ENCODE assay signal across 14 mouse cellular contexts in genomic region chr5:133814436-133814835, GRCm38 (mm10).
A peak's percentile ranks its signal among the peaks of the same experiment; 100 is the strongest.
DNase-seq lines count a peak whose midpoint lies in the region; ATAC-seq and TF ChIP-seq lines count a peak whose summit lies in the region.
"Had no signal": no experiment of that assay in that cellular context is flagged by ENCODE, and none has a peak within 500 bp of the region (broad histone marks: within the 10 kb centered on the region; RNA-seq: fewer than 3 reads in every experiment).

No protein-coding gene starts in this region.

- H3K27me3 ChIP-seq in forebrain, postnatal 0 days (ENCODE audit: insufficient read depth, low read length) = no peaks in the 10 kb centered on the region
- H3K27me3 ChIP-seq in midbrain, postnatal 0 days (ENCODE audit: insufficient read depth, low read length) = no peaks in the 10 kb centered on the region
- H3K27me3 ChIP-seq: heart, embryonic 13.5 days; neural tube, embryonic 12.5 days had no signal

- TF ChIP-seq CTCF in layer of hippocampus, adult 2 months (conservative IDR thresholded peaks at IDR 0.05) = no peak
- no peak for TF ChIP-seq CTCF in forebrain, postnatal 0 days (IDR thresholded peaks at IDR 0.05; ENCODE audit: low read depth)
- TF ChIP-seq CTCF in midbrain, postnatal 0 days (IDR thresholded peaks at IDR 0.05) = no peak

- no peak overlapping the region for H3K9ac ChIP-seq in forebrain, postnatal 0 days
- H3K9ac ChIP-seq in midbrain, postnatal 0 days (replicated peaks; ENCODE audit: low read length, poor library complexity, severe bottlenecking) = no peak overlapping the region
- H3K9ac ChIP-seq: embryonic facial prominence, embryonic 12.5 days; heart, embryonic 13.5 days; liver, embryonic 14.5 days; neural tube, embryonic 12.5 days had no signal

- H3K4me2 ChIP-seq in forebrain, postnatal 0 days (ENCODE audit: low read depth) = no peak overlapping the region
- H3K4me2 ChIP-seq in midbrain, postnatal 0 days (ENCODE audit: low read depth, low read length, poor library complexity, severe bottlenecking) = no peak overlapping the region
- H3K4me2 ChIP-seq: embryonic facial prominence, embryonic 12.5 days; heart, embryonic 13.5 days; neural tube, embryonic 12.5 days had no signal

- no peaks in the 10 kb centered on the region for H3K36me3 ChIP-seq in forebrain, postnatal 0 days (ENCODE audit: insufficient read depth)
- no peaks in the 10 kb centered on the region for H3K36me3 ChIP-seq in midbrain, postnatal 0 days (ENCODE audit: insufficient read depth, low read length)
- H3K36me3 ChIP-seq: embryonic facial prominence, embryonic 12.5 days; heart, embryonic 13.5 days; neural tube, embryonic 12.5 days had no signal

- no peak overlapping the region for H3K4me3 ChIP-seq in layer of hippocampus, adult 2 months
- no peak overlapping the region for H3K4me3 ChIP-seq in forebrain, postnatal 0 days (ENCODE audit: low read depth, low read length)
- no peak overlapping the region for H3K4me3 ChIP-seq in midbrain, postnatal 0 days (ENCODE audit: low read depth, low read length)
- H3K4me3 ChIP-seq: embryonic facial prominence, embryonic 12.5 days; gastrocnemius, adult 2 months; heart, embryonic 13.5 days; neural tube, embryonic 12.5 days had no signal

- peak; percentile 18 for DNase-seq in layer of hippocampus, adult 11-12 months (ENCODE audit: low spot score)
- no peak for DNase-seq in layer of hippocampus, adult 2 months (ENCODE audit: low spot score in 2 of 2)
- peak; percentile 63 for DNase-seq in forebrain, postnatal 0 days
- peak; percentile 4 to 24 for DNase-seq in left cerebral cortex, adult 18-20 months (ENCODE audit: low spot score in 2 of 2)
- peak; percentile 68 for DNase-seq in midbrain, postnatal 0 days (ENCODE audit: low spot score)
- DNase-seq in thymus, postnatal 25 days = no peak
- DNase-seq: cerebellum, adult 9-11 months; gastrocnemius, adult 2 months had no signal

- 10% methylated on average over 6 of the region's 6 CpGs for WGBS in forebrain, postnatal 0 days
- WGBS in midbrain, postnatal 0 days = 20% methylated on average over 6 of the region's 6 CpGs

- H3K4me1 ChIP-seq in forebrain, postnatal 0 days (ENCODE audit: insufficient read depth) = no peaks in the 10 kb centered on the region
- H3K4me1 ChIP-seq in midbrain, postnatal 0 days (ENCODE audit: insufficient read depth, low read length) = no peaks in the 10 kb centered on the region
- H3K4me1 ChIP-seq: embryonic facial prominence, embryonic 12.5 days; heart, embryonic 13.5 days; neural tube, embryonic 12.5 days had no signal

- H3K9me3 ChIP-seq in forebrain, postnatal 0 days (ENCODE audit: low read length) = no peaks in the 10 kb centered on the region
- H3K9me3 ChIP-seq in midbrain, postnatal 0 days (ENCODE audit: low read length) = no peaks in the 10 kb centered on the region
- H3K9me3 ChIP-seq: embryonic facial prominence, embryonic 12.5 days; heart, embryonic 13.5 days; neural tube, embryonic 12.5 days had no signal

- H3K27ac ChIP-seq in layer of hippocampus, adult 2 months = no peak overlapping the region
- H3K27ac ChIP-seq in forebrain, postnatal 0 days (ENCODE audit: low read depth, low read length) = no peak overlapping the region
- H3K27ac ChIP-seq in midbrain, postnatal 0 days (ENCODE audit: low read depth, low read length) = no peak overlapping the region
- H3K27ac ChIP-seq: embryonic facial prominence, embryonic 12.5 days; gastrocnemius, adult 2 months; heart, embryonic 13.5 days; liver, embryonic 14.5 days; neural tube, embryonic 12.5 days had no signal

- peak; percentile 88 for ATAC-seq in forebrain, postnatal 0 days
- ATAC-seq in midbrain, postnatal 0 days (ENCODE audit: low FRiP score) = no peak
- ATAC-seq in monocyte, adult 5-6 weeks (replicated peaks; ENCODE audit: insufficient number of reproducible peaks, low FRiP score, low TSS enrichment, poor library complexity, severe bottlenecking) = no peak
- ATAC-seq in megakaryocyte, adult 5-6 weeks (ENCODE audit: poor library complexity, severe bottlenecking) = no peak

Comparison
In these comparisons a context has a peak if more than half of its experiments do, and no peak if none do; other contexts are left out.
1. DNase-seq: peak in layer of hippocampus, adult 11-12 months (single experiment), forebrain, postnatal 0 days (single experiment), left cerebral cortex, adult 18-20 months (2 of 2) and midbrain, postnatal 0 days (single experiment); none in layer of hippocampus, adult 2 months (0 of 2) and thymus, postnatal 25 days (single experiment).